Mouse (Mus musculus) right cerebral cortex, postnatal 10 days (tissue): ENCODE results near the gene Ncf1.

ENCODE experiments used
- DNase-seq, 2 experiments: peaks; one replicate each; pipeline ENCODE4 v3.0.0; 2021; ENCODE audit warnings: low spot score in 2 of 2

The Ncf1 gene

DNA sequence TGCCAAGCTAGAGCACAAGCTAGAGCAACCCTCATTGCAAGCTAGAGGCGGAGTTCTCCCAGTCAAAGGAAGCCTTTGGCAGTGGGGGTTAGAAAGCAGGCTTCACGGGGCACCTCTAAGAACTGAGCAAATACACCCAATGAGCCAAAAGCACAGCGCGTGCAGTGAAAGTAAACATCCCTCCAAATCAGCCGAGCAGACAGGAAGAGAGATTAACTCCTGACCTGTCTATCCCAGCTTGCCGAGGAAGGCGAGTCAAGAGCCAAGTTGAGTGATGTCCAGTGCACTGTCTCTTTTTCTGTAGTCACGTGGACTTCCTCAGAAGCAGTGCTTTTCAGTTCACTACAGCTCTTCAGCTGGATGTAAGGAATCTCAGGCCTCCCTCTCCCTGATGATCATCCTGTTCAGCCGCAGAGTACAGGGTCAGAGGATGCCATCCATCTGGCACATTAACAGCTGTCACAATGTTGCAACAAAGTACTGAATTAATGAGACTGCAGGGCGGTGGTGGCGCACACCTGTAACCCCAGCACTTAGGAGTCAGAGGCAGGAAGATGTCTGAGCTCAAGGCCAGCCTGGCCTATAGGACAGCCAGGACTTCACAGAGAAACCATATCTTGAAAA lies 19.4 kb downstream of the Ncf1 start:
- DNase-seq, result no peak

DNA sequence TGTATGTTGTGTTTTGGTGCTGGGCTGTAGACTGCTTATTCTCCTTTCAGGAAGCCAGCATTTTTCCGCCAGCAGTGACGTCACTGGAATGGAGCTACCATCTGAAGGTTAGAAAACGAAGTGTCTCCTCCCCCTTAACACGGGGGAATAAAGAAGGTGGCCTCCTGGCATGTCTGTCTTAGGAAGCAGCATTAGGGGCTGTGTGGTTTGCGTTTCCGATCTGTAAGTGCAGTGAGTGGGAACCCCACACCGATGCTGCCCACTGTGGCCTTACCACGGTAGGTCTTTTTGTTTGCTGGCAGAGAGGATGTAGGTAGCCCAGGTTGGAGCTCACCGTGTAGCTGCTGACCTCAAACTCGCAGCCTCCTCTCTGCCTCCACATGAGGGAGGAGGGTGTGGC lies 22.7 kb downstream of the Ncf1 start:
- no peak for DNase-seq

DNA sequence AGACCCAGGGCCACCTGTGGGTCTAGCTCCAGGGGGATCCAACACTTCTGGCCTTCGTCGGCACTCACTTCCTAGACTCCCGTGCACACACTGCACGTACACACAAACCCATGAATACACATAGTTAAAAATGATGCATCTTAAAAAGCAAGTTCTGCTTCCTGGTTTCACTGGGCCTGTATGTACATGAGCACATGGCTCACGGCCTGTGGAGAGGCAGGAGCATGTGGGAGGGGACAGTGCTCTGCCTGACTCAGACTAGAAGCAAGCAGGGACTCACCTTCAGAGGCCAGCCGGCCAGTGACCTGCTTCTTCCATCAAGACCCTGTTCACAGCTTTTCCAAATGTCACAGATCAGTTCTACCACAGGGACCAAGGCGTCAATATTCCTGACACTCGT lies 35.8 kb downstream of the Ncf1 start:
- no peak for DNase-seq

DNA sequence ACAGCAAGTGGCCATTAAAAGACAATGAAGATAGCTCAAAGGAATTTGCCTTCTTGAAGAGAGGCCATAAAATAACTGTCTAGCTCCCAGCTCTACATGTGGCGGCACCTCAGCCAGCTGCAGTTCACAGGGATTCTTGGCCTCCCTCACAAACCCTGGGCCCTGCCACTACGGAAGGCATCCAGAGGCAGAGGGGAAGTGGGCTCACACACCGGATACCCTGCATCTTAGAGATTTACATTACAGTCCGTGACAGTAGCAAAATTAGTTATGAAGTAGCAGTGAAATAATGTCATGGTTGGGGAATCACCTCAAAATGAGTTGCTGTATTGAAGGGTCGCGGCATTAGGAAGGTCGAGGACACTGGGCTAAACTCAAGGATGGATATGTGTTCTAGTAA lies 40.9 kb downstream of the Ncf1 start:
- DNase-seq, result no peak

DNA sequence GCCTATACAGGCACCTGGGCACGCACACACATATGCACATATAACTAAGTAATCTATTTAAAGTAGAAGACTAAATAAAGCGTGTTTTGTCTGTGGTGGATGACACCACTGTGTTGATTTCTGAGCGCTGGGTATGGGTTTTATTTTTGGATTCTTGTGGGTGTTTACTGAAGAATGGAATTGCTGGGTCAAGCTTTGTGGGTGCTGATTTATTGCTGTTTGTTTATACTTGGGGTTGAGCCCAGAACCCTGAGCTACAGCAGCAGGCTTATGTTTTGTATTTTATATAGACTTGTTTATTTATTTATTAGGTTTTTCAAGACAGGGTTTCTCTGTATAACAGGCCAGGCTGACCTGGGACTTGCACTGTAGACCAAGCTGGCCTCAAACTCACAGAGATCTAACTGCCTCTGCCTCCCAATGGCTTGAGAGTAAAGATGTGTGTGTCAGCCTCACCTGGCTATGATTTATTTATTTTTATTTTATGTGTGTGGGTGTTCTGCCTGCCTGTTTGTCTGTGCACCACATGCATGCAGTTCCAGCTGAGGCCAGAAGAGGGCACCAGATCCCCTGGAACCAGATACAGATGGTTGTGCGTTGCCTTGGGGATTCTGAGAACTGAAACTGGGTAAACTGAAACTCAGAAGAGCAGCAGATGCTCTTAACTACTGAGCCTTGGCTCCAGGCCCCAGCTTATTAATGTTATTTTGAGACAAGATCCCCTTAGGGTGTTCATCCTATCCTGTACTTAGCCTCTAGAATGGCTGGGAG lies 42.3 kb downstream of the Ncf1 start:
- DNase-seq, result peak; percentile 57 to 58

DNA sequence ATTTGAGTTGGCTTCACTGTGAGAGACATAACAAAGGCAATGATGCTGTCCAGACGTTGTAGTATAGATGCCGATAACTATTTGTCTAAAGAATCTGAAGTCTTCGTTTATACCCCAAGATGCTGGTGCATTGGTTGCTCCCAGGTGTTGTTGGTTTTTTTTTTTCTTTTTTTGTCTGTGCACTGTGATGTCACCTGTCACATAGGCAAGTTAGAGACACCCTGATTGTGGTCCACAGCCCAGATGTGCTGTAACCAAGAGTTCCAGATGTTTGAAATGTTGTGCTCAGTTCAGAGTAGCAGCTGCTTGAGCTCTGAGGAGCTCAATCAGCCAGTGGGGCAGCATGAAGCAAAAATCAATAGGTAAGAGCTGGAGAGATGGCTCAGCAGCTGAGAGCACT lies 43.4 kb downstream of the Ncf1 start:
- no peak for DNase-seq

DNA sequence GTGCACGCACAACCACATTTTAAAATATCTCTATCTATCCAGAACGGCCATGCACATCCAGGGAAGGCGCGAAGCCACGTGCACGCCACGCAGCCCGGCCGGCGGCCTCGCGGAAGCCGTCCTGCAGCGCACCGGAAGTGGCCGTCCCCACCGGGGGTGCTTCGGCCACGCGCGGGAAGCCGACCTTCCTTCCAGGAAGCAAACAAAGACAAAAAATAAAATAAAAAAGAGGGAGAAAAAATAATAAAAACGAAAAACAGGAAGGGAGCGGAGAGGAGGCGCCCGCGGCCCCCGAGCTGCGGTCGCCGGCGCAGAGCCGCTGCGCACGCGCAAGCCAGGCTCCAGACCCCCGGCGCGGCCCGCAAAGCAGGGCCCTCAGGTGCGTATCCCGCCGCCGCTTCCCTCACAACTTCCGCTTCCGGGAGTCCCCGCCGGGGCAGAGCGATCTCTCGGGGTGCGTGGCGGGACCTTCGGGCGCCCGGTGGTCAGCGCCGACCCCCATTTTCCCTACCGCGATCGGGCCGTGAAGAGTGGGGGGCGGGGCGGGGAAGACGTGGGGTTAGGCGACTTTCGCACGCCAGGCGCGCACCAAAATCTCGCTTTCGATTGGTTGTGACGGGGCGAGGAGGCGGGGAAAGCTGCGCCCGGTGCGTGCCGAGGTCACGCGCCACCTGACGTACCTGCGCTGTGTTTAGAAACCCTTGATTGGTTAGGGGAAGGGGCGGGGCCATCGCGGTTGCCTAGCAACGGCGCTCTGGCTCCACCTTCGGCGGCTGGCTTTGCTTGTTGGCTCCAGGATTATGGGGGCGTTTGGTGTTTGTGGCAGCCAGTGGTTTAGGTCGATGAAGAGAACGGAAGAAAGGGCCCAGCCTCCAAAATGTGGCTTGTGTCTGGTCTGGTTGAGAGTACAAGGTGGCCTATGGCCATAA lies 45.3 kb downstream of the Ncf1 start, which contains the start of gene Gtf2ird2:
Gene Gtf2ird2, plus strand, starts transcription at position 140 of the 929 bp plus-strand sequence.
- peak; percentile 99 to 100 for DNase-seq

DNA sequence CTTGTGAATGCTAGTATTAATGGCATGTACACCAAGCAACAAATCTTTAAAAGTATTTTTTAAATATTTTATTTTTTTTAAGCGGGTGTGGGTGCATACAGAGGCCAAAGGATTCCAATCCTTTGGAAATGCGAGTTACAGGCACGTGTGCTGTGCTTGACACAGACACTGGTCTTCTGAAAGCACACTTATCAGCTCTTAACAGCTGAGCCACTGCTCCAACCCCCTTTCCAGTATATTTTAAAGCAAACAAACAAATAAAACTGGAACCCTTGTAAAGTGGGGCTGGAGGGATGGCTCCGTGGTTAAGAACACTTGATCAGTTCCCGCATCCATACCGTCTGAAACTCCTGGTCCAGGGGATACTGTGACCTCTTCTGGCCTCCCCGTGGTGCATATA lies 46.3 kb downstream of the Ncf1 start:
- no peak for DNase-seq

DNA sequence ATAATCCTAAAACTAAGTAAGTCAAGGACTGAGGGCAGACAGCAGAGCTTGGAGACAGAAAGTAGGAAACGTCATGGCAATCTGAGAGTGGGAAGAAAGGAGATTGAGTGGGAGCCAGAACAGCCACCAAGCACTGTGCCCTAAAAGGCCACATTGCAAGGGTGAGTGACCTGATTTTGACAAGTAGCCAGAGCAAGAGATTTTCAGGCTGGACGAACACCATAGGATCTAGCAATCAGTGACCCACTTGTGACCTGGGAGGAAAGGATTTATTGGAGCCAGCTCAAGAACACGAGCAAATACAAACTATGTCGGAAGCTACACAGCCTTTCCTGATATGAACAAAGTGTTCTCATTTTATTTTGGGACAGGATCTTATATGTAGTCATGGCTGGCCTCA lies 46.7 kb downstream of the Ncf1 start:
- DNase-seq, result no peak

DNA sequence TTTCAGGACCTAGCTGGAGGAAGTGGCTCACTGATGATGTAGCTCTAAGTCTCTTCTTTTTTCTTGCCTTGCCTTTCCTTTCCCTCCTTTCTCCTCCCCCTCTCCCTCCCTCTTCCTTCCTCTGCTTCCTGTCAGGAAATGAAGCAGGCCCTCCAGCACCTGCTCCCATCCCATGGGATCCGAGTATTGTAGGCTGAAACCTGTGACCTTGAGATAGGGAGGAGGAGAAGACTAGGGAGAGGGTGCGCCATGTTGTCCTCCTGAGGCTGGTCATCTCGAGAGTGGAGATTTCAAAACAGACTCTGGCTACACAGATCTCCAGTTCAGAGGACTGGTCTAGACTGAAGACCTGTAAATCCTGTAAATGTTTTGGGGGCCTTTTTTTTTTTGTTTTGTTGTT lies 47.3 kb downstream of the Ncf1 start:
- DNase-seq, result no peak

DNA sequence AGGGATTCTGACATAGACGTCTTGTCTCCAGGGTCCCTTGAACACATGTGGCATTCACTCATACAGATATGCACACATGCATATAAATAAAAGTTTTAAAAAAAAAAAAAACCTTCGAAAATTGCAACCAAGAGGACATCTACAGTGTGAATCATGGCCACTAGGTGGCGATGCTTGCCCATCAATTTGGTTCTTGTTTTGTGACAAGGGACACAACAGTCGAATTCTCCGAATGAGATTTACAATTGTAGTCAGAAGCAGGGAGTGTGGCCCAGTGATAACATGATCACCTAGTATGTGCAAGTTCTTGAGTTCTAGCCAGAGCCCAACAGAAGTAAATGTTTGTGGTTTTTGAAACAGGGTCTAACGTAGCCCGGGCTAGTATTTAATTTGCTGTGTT lies 49.6 kb downstream of the Ncf1 start:
- peak; percentile 87 to 90 for DNase-seq

DNA sequence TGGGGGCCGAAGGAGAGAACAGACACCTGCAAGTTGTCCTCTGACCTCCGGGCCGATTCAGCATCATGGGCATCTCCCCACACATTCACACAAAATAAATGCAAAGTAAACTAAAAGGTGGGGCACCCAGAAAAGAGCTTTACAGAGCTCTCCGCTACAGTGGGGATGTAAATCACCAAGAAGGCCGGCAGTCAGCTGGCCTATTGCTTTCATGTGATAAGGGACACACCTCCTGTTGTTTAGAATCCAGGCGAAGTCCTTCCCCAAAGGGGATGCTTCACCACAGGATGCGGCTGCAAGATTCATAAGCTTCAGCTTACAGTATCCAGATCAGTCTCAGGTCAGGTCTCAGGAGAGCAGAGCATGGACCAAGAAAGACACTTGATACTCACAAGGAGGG lies 50.9 kb downstream of the Ncf1 start:
- no peak for DNase-seq

DNA sequence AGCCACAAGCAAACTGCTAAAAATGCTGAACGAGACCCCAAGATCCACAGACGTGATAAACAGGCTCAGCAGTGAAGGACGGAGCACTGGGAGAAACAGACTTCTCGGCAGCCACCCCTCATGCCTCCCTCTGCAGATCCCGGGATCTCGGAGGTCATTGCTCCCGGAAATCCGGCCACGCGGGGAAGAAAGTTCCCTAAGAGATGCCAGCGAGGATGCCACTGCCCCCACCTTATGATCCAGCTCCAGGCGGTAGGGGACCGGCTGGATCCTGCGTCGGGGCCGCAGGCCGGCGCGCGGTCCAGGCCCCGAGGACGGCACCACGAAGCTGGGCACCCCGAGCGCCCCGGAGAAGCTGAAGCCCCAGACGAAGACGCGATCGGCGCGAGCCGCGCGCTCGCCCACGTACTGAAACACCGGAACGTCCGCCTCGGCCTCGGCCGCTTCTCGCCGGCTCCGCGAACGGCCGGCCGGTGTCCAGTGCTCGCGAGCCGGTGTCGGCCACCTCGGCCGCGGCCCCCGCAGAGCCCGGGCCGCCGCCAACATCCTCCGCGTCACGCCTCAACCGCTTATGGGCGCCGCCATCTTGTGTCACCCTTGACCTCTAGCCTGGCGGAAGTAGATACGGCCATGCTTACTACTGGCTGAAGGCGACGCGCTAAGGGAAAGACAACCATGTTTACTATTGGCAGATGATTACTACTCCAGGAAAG lies 53.1 kb downstream of the Ncf1 start, which contains the start of gene Rcc1l:
Gene Rcc1l, minus strand, starts transcription at position 606 of the 713 bp plus-strand sequence.
- DNase-seq, result peak; percentile 94

DNA sequence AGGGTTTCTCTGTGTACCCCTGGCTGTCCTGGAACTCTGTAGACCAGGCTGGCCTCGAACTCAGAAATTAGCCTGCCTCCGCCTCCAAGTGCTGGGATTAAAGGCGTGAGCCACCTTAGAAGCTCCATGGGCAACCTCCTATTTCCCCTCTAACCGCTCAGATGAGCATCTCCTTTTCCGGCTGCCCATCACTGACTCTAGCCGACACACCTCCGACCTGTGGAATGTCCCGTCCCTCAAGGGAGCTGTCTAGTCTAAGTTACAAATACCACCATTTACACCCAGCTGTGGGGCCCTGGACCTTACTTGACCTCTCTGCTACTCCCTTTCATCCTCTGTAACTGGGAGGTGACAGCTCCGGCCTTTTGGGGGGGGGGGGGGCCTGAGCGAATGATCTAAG lies 53.7 kb downstream of the Ncf1 start:
- DNase-seq, result no peak

DNA sequence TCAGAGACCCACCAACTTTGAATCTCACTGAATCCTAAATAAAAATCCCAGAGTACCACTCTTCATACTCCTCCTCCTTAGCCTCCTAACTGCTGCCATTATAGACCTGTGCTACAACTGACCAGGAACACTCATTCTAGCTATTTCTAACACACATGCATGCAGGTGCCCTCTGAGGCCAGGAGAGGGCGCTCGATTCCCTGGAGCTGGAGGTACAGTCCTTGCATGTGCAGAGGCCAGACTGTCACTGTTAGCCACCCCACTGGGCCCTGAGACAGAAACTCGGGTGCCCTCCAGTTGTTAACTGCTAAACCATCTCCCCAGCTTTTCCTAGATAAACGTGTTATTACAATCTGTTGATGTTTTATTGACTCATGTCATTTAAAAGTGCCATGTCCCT lies 56.2 kb downstream of the Ncf1 start:
- DNase-seq, result no peak

DNA sequence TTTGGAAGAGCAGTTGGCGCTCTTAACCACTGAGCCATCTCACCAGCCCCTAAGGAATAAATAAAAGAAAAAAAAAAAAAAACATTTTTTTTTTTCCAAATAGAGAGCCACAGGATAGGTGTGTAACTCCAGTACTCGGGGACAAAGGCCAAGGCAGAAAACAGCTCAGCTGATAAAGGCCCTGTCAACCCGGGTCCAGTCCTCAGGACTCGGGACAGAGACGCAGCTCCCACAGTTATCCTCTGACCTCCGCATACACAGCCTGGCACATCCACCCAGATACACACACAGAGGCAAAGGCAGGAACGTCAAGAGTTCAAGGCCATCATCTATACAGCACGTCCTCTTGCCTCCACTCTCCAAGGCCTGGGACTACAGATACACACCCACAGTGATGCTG lies 59.3 kb downstream of the Ncf1 start:
- DNase-seq, result no peak
